Mouse (Mus musculus): ENCODE results near the gene Zfp868. TPM values are rescaled to one million over a fixed set of nuclear protein-coding genes. Genes with fewer than 3 reads are reported as not detected.
"Not testable (repeated sequence)": the region's sequence is repeated elsewhere in the genome, so short reads cannot be mapped to it uniquely, and the experiment has no call there.

Zfp868 gene
- polyA plus RNA-seq (2015; fragmentation: Nextera tagmentation; extraction: Ambion mirVana) = 33.9 and 36.0 TPM in 2 replicates

DNA sequence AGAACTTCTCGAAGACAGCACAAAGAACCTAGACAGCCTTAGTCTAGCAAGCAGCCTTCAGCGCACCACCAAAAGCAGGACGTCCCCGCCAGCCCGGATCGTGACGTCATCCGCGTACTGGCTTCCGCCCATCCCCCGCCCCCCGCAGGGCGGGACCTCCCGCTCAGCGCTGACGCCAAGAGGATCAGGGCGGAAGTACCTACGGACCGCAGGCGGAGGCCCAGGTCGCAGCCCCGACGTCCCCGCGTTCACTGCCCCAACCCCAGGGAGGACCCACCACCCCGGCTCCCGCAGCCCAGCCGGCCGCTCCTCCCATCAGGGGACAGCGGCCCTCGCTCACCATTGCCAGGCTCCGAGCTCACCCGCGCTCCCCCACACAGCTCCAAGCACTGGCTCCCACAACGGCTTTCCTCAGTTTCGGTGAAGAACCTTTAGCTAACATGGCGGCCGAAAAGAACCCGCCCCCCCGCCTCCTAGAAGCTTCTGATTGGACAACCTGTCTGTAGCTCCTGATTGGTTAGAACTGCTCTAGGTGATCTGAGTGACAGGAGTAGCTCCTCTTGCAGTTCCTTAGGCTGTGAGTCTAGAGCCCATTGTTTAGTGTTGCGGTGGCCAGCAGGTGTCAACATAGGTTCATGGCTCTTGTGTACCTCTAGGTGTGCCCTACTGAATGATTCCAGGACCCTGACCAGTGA lies at the start of gene Zfp868:
Gene Zfp868 (minus strand): TSS at position 454 of the 695 bp plus-strand sequence.
- H3K27ac ChIP-seq (replicated peaks) = peak within 1 kb of the TSS; percentile 100
- H3K9ac ChIP-seq = peak within 1 kb of the TSS; percentile 82
- under 1% methylated on average over 41 of the region's 41 CpGs for WGBS
- no peaks in the 10 kb centered on the region for H3K36me3 ChIP-seq
- peaks cover 14% of the 10 kb centered on the region for H3K4me1 ChIP-seq (replicated peaks)
- H3K9me3 ChIP-seq = no peaks in the 10 kb centered on the region
- H3K27me3 ChIP-seq = no peaks in the 10 kb centered on the region
- peak; percentile 100 for ATAC-seq (ENCODE audit: low FRiP score, low read depth)
- H3K4me2 ChIP-seq = peak within 1 kb of the TSS; percentile 58
- H3K4me3 ChIP-seq = peak within 1 kb of the TSS; percentile 85

DNA sequence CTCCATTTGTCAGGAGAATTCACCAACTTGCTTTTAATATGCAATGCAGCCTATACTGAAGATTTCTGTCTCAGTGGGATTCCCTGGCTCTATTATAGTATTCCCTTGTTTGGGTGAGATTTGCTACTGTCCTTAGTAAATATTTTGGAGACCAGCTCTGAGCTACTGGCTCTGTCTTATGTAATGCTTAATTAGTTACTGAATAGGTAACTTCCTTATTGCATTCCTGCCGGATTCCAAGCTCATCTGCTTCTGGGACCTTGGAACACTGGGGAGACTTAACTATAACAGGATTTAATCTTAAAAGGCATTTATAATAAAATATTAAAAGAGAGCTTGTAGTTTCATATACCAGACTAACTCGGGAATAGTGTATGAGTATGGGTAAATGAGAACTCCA lies 39.7 kb upstream of the Zfp868 start:
- not testable (repeated sequence) for H3K4me3 ChIP-seq; ATAC-seq (ENCODE audit: low FRiP score, low read depth); H3K9me3 ChIP-seq; H3K27me3 ChIP-seq; H3K27ac ChIP-seq (replicated peaks); H3K4me1 ChIP-seq (replicated peaks); H3K9ac ChIP-seq; H3K4me2 ChIP-seq
- WGBS = 87% methylated on average over 2 of the region's 2 CpGs
- peaks cover 33% of the 10 kb centered on the region for H3K36me3 ChIP-seq

DNA sequence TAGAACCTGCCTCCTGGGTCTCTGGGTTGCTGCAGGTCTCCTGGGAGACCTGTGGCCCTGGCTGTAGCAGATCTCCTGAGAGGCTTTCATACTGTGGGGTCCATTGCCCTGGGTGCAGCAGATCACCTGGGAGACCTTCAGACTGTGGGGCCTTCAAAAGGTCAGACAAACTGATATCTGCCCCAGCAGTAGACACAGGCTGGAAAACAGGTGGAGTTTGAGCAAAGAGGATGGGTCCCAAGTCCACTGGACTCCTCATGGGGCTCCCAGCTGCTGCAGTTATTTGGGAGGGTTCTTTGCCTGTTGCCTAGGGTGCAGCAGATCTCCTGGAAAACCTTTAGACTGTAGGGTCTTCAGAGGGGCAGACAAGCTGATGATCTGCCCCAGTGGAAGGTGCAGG lies 35.9 kb upstream of the Zfp868 start:
- ATAC-seq (ENCODE audit: low FRiP score, low read depth) = no peak
- no peaks in the 10 kb centered on the region for H3K4me1 ChIP-seq (replicated peaks)
- no peak overlapping the region for H3K4me3 ChIP-seq
- peaks cover 39% of the 10 kb centered on the region for H3K36me3 ChIP-seq
- H3K27me3 ChIP-seq = no peaks in the 10 kb centered on the region
- no peak overlapping the region for H3K9ac ChIP-seq
- H3K27ac ChIP-seq (replicated peaks) = no peak overlapping the region
- no peaks in the 10 kb centered on the region for H3K9me3 ChIP-seq
- H3K4me2 ChIP-seq = no peak overlapping the region

DNA sequence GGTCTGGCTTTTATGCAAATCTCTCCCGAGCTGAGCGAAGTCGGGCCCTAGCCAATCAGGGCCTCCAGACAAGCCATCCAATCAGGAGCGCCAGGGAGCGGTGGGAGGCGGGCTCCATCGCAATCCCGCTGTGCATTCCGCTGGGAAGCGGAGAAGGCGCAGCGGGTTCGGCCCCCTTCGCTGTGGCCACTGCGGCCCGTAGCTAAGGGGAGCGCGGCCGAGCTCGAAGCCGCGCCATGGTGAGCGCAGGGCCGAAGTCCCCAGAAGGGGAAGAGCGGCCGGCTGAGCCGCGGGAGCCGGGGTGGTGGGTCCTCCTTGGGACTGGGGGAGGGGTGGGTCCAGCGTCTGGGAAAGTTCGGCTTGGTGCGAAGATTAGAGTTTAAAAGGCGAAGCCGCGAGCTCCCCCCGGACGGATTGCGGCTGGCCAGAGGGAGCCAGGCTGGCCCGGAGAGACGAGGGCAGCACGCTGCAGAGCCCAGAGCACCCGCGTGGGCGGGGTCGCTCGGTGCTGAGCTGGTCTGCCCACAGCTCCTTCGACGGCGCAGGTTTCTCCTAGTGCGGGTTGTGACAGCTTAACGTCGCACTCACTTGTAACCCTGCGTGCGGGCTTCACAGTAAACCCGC lies 29.1 kb upstream of the Zfp868 start, which contains the start of gene Zfp964:
Gene Zfp964 (plus strand): TSS at position 122 of the 624 bp plus-strand sequence.
- Histone ChIP-seq H3K4me3 (peak within 1 kb of the TSS; percentile 61), H3K27me3 (no peaks in the 10 kb centered on the region), H3K36me3 (peaks cover under 1% of the 10 kb centered on the region), H3K9ac (peak within 1 kb of the TSS; percentile 68), H3K4me1 (replicated peaks) (peaks cover 9% of the 10 kb centered on the region; the same call in 1 of the 2 replicates), H3K4me2 (peak within 1 kb of the TSS; percentile 88), H3K27ac (replicated peaks) (peak within 1 kb of the TSS; percentile 83), H3K9me3 (no peaks in the 10 kb centered on the region)
- peak; percentile 99 for ATAC-seq (ENCODE audit: low FRiP score, low read depth)
- 1% methylated on average over 55 of the region's 55 CpGs for WGBS

DNA sequence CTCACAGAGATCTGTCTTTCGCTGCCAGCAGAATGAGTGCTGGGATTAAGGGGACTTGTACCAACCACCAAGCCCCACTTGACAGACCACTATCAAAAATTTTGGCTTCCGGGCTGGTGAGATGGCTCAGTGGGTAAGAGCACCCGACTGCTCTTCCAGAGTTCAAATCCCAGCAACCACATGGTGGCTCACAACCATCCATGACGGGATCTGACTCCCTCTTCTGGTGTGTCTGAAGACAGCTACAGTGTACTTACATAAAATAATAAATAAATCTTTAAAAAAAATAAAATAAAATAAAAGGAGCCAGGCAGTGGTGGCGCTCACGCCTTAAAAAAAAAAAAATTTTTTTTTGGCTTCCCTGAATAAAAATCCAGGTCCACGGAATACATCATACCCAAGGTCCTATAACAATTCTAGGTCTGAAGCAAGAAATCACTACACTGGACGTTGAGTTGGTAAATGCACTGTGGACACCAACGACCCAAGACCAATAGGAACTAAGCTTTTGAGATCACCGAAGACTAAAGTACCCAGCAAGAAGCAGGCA lies 28.5 kb upstream of the Zfp868 start:
- peak overlapping the region; percentile 88 for H3K4me2 ChIP-seq
- H3K36me3 ChIP-seq = no peaks in the 10 kb centered on the region
- H3K9ac ChIP-seq = peak overlapping the region; percentile 20; the same call in 1 of the 2 replicates
- H3K27ac ChIP-seq (replicated peaks) = peak overlapping the region; percentile 83
- 44% methylated on average over 10 of the region's 10 CpGs for WGBS
- ATAC-seq (ENCODE audit: low FRiP score, low read depth) = no peak
- peak overlapping the region; percentile 61 for H3K4me3 ChIP-seq
- H3K9me3 ChIP-seq = no peaks in the 10 kb centered on the region
- peaks cover 9% of the 10 kb centered on the region; the same call in 1 of the 2 replicates for H3K4me1 ChIP-seq (replicated peaks)
- no peaks in the 10 kb centered on the region for H3K27me3 ChIP-seq

DNA sequence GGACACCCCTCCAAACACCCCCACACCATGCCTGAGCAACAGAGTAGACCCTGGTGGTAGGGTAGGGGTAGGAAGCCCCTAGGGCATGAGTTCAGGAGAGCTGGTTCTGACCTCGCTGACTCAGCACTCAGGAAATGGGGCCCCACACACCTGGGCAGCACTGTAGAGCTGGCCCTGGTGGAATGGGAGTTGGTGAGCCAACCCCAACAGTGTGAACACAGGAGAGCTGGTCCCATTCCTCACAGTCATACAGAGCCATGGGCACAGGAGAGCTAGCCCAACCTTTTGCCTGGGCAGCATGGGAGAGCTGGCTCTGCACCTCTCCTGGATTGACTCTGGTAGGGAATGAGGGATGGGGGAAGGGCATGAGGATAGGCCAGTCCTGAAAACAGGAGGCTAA lies 7.3 kb downstream of the Zfp868 start:
- H3K4me1 ChIP-seq (replicated peaks) = peaks cover 2% of the 10 kb centered on the region; the same call in 1 of the 2 replicates
- ATAC-seq (ENCODE audit: low FRiP score, low read depth) = peak; percentile 38; the same call in 1 of the 2 replicates
- WGBS = 93% methylated on average over 1 of the region's 1 CpGs

DNA sequence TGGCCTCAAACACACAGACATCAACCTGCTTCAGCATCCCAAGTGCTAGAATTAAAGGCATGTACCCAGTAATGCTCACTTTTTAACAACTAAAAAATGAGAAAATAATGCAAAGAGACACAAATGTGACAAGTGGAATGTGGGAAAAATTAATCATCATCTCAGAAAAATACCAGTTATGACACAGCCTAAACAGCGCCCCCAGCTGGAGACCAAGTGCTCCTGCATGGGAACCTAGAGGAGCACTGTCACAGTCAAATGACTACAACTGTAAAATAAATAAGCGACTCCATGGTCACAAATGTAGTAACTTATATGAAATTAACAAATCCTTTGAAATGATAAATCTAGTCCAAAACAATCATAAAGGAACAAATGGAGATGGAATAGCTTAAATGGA lies 10.7 kb downstream of the Zfp868 start:
- H3K36me3 ChIP-seq = peaks cover 57% of the 10 kb centered on the region

More for the DNA sequence above, 7.3 kb downstream of the Zfp868 start:
- Histone ChIP-seq H3K27ac (replicated peaks) (no peak overlapping the region), H3K4me3 (no peak overlapping the region), H3K9me3 (no peaks in the 10 kb centered on the region), H3K9ac (no peak overlapping the region), H3K36me3 (peaks cover 28% of the 10 kb centered on the region), H3K4me2 (no peak overlapping the region), H3K27me3 (no peaks in the 10 kb centered on the region)

DNA sequence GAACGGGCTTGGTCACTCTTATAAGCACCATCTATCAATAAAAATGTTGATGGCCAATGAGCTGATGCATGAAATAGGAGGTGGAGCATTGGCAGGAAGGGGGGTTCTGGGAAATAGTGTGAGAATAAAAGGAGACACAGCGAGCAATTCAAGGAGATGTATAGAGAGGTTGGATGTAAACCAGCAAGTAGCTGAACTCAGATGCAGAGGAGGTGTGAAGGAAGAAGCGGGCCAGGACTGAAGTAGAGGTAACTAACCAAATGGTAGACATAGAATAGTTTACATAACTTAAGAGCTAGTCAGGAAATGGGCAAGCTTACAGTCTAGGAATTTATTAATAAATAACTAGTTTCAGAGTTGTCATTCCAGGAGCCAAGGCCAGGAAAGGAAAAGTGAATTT lies 27.8 kb downstream of the Zfp868 start:
- not testable (repeated sequence) for H3K4me2 ChIP-seq; H3K4me1 ChIP-seq (replicated peaks); H3K4me3 ChIP-seq; ATAC-seq (ENCODE audit: low FRiP score, low read depth); H3K9ac ChIP-seq; H3K36me3 ChIP-seq; H3K9me3 ChIP-seq; H3K27ac ChIP-seq (replicated peaks); H3K27me3 ChIP-seq
- 94% methylated on average over 3 of the region's 3 CpGs for WGBS

More for the DNA sequence above, 10.7 kb downstream of the Zfp868 start:
- Histone ChIP-seq H3K4me1 (replicated peaks) (no peaks in the 10 kb centered on the region), H3K9ac (no peak overlapping the region), H3K27ac (replicated peaks) (no peak overlapping the region), H3K4me3 (no peak overlapping the region), H3K27me3 (no peaks in the 10 kb centered on the region), H3K4me2 (no peak overlapping the region), H3K9me3 (no peaks in the 10 kb centered on the region)
- ATAC-seq (ENCODE audit: low FRiP score, low read depth) = no peak
- 61% methylated on average over 2 of the region's 2 CpGs for WGBS

DNA sequence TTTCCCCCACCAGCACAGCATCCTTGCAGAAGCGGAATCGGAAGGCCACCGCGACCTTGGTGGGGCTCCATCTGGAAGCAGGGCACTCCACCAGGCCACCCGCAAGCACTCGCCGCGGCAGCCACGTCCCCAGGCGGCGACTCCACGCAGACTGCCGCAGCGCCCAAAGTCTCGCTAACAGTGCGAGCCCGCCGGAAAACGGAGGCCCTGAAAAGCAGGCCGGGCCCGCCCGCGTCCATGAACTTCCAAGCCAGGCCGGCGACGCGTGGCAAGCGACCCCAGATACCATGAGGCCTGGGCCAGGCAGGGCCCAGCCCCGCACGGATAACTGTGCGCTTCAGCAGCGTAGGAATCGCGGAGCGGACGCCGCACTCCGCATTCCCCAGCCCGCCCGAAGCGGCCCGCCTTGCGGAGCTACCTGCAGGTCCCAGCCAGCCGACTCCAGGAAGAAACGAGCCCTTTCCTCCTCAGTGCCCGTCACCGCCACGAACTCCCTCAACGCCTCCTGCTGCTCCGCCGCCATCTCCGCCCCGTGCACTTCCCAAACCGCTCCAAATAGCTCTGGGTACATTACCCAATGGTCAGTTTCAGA lies 40.6 kb downstream of the Zfp868 start:
- Histone ChIP-seq H3K36me3 (no peaks in the 10 kb centered on the region), H3K9me3 (no peaks in the 10 kb centered on the region), H3K27me3 (no peaks in the 10 kb centered on the region), H3K4me1 (replicated peaks) (no peaks in the 10 kb centered on the region), H3K27ac (replicated peaks) (no peak overlapping the region; the same call in 1 of the 2 replicates), H3K4me2 (peak overlapping the region; percentile 94), H3K9ac (peak overlapping the region; percentile 68), H3K4me3 (peak overlapping the region; percentile 51)
- WGBS = under 1% methylated on average over 54 of the region's 54 CpGs
- peak; percentile 87; the same call in 1 of the 2 replicates for ATAC-seq (ENCODE audit: low FRiP score, low read depth)

DNA sequence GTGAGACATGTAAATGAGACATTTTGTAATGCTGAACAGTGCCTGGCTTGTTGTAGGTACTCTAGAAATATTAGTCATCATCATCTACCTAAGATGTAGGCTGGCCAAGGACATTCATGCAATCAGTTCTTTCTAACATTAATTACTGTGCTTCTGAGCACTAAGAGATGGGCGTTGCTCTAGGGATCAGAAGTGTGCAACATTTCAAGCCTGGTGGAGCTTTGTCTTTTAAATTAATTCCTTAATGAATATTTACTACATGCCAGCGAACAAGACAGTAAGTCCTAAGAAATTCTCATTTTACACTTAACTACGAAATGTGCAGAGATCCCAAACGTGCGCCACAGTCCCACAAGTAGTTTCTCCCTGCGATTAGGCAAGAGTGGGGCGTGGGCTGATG lies 41.1 kb downstream of the Zfp868 start:
- not testable (repeated sequence) for H3K9me3 ChIP-seq; H3K36me3 ChIP-seq; H3K4me1 ChIP-seq (replicated peaks); ATAC-seq (ENCODE audit: low FRiP score, low read depth); H3K27ac ChIP-seq (replicated peaks); H3K27me3 ChIP-seq
- peak overlapping the region; percentile 94 for H3K4me2 ChIP-seq
- 12% methylated on average over 7 of the region's 7 CpGs for WGBS
- peak overlapping the region; percentile 51 for H3K4me3 ChIP-seq
- H3K9ac ChIP-seq = peak overlapping the region; percentile 68

Data from hindbrain, embryonic 15.5 days (tissue).